Mouse (Mus musculus) cortical plate, adult 2 months (tissue): ENCODE results near the gene Nuf2.

Experiments used
- CTCF ChIP-seq: fragments of 200-500 bp; IDR thresholded peaks from 2 replicates; pipeline ENCODE4 v1.5.1; 2011; ENCODE audit warnings: mild to moderate bottlenecking, control low read depth, low read length; ENCODE audit not compliant: insufficient read depth; ENCODE audit errors: extremely low read depth
- POLR2A ChIP-seq: fragments of 200-500 bp; IDR thresholded peaks from 2 replicates; pipeline ENCODE4 v1.6.1; 2011; ENCODE audit warnings: mild to moderate bottlenecking, low read length, control low read depth; ENCODE audit not compliant: insufficient read depth; ENCODE audit errors: extremely low read depth

GRCm38 (mm10) chr1:169555621-169556020 is 24.4 kb upstream of the Nuf2 start:
- TF ChIP-seq CTCF (no peak), POLR2A (no peak)
